Mouse (Mus musculus) kidney, adult 2 months (tissue): ENCODE data around the gene Sod2. TPM values are rescaled to one million over a fixed set of nuclear protein-coding genes. Genes with fewer than 3 reads are reported as not detected.
"Not testable (repeated sequence)": the region's sequence is repeated elsewhere in the genome, so short reads cannot be mapped to it uniquely, and the experiment has no call there.

Experiments used
- DNase-seq: peaks from one replicate; pipeline ENCODE4 v3.0.0; 2021
- H3K27ac ChIP-seq: fragments of 200-500 bp; 2 replicates; pipeline ENCODE4 v1.5.1; 2012; ENCODE audit warnings: low read depth, low read length, control low read depth, inconsistent platforms; ENCODE audit not compliant: insufficient read depth
- H3K27me3 ChIP-seq: fragments of 200-500 bp; replicated peaks from 2 replicates; pipeline ENCODE4 v1.6.1; 2012; ENCODE audit warnings: mild to moderate bottlenecking, moderate library complexity, low read length, inconsistent platforms; ENCODE audit not compliant: control insufficient read depth, insufficient read depth
- H3K36me3 ChIP-seq: fragments of 200-500 bp; 2 replicates; pipeline ENCODE4 v1.6.1; 2012; ENCODE audit warnings: mild to moderate bottlenecking, moderate library complexity, low read length, inconsistent platforms; ENCODE audit not compliant: control insufficient read depth, insufficient read depth
- H3K4me1 ChIP-seq: fragments of 200-500 bp; 2 replicates; pipeline ENCODE4 v1.6.1; 2011; ENCODE audit warnings: low read length; ENCODE audit not compliant: control insufficient read depth, insufficient read depth
- H3K4me3 ChIP-seq: fragments of 200-500 bp; 2 replicates; pipeline ENCODE4 v1.5.1; 2011; ENCODE audit warnings: mild to moderate bottlenecking, low read depth, low read length, control low read depth; ENCODE audit not compliant: insufficient read depth
- CTCF ChIP-seq: fragments of 200-500 bp; conservative IDR thresholded peaks from 2 replicates; pipeline ENCODE4 v1.5.1; 2011; ENCODE audit warnings: low read depth, mild to moderate bottlenecking, control low read depth, low read length, moderate library complexity, mixed read lengths; ENCODE audit not compliant: insufficient read depth, insufficient read length
- POLR2A ChIP-seq: fragments of 200-500 bp; IDR thresholded peaks from one replicate; pipeline ENCODE4 v1.6.1; 2011; ENCODE audit warnings: low read depth, low read length, control low read depth
- WGBS: fragments of 180-500 bp; shearing (Covaris S2); methylation state at CpG from one replicate; pipeline ENCODE4 v1.1.7; 2018; 5-methylcytosine and 5-hydroxymethylcytosine counted together
- polyA plus RNA-seq: library from polyadenylated mRNA; depleted of rRNA; stranded (reverse); fragments of >200 nt; gene quantifications from 2 replicates; pipeline ENCODE4 v1.2.3, GENCODE M21; 2012

Gene Sod2
- polyA plus RNA-seq, 1 experiment, result 731 TPM

DNA sequence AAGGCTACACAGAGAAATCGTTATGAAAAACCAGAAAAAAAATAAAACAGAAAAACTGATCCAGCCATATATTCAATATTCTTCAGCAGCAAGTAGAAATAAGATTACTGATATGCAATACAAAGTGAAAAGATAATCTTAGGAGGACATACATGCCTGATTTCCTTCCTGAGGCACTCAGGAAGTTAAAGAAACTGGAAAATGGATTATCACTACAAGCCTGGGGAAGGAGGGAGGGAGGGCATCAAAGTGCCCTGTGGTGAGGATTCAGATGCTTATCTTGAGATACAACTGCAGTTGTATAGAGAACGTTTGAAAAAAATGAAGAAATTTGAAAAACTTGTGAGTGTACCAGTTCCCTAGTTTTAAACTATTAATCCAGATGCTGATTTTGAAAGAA is 22.7 kb upstream of the Sod2 start:
- TF ChIP-seq POLR2A (no peak), CTCF (no peak)
- H3K36me3 ChIP-seq, result peaks cover 15% of the 10 kb centered on the region
- 56% methylated on average over 2 of the region's 2 CpGs for WGBS
- no peaks in the 10 kb centered on the region; the same call in 1 of the 2 replicates for H3K27me3 ChIP-seq
- H3K4me3 ChIP-seq, result no peak overlapping the region
- no peak overlapping the region for H3K27ac ChIP-seq
- peaks cover 7% of the 10 kb centered on the region; the same call in 1 of the 2 replicates for H3K4me1 ChIP-seq
- no peak for DNase-seq

DNA sequence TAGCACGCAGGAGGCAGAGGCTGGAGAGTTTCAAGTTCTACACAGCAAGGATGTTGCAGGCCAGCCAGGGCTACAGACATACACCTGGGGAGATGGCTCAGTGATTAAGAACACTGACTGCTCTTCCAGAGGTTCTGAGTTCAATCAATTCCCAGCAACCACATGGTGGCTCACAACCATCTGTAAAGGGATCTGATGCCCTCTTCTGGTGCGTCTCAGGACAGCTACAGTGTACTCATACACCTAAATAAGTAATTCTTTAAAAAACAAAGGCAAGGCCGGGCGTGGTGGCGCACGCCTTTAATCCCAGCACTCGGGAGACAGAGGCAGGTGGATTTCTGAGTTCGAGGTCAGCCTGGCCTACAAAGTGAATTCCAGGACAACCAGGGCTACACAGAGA is 18.6 kb upstream of the Sod2 start:
- not testable (repeated sequence) for H3K4me3 ChIP-seq, H3K36me3 ChIP-seq, H3K27ac ChIP-seq, H3K27me3 ChIP-seq, H3K4me1 ChIP-seq
- peak; percentile 38 for TF ChIP-seq CTCF
- 85% methylated on average over 8 of the region's 8 CpGs for WGBS
- DNase-seq, result peak; percentile 61

DNA sequence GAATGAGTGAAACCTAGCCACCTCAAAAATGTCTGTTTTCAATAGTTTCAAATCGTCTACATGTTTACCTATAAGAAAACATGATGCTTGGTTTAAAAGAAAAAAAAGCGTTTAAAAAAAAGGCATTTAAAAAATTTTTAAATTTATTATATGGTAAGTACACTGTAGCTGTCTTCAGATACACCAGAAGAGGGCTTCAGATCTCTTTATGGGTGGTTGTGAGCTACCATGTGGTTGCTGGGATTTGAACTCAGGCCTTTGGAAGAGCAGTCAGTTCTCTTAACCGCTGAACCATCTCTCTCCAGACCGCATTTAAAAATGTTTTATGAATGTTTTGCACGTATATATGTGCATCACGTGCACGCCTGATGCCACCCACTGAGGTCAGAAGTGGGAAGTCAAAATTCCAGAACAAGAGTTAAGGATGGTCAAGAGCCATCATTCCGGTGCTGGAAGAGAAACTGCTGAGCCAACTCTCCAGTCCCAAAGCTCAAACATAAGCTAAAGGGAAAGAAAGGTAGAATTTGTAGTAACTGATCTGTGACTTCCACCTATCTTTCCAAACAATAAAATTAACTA is 16.0 kb upstream of the Sod2 start:
- Histone ChIP-seq H3K4me1 (peaks cover 7% of the 10 kb centered on the region; the same call in 1 of the 2 replicates), H3K27me3 (no peaks in the 10 kb centered on the region), H3K36me3 (no peaks in the 10 kb centered on the region), H3K4me3 (peak overlapping the region; percentile 78), H3K27ac (peak overlapping the region; percentile 32)
- TF ChIP-seq POLR2A (no peak), CTCF (no peak)
- WGBS, result 23% methylated on average over 8 of the region's 8 CpGs
- no peak for DNase-seq

DNA sequence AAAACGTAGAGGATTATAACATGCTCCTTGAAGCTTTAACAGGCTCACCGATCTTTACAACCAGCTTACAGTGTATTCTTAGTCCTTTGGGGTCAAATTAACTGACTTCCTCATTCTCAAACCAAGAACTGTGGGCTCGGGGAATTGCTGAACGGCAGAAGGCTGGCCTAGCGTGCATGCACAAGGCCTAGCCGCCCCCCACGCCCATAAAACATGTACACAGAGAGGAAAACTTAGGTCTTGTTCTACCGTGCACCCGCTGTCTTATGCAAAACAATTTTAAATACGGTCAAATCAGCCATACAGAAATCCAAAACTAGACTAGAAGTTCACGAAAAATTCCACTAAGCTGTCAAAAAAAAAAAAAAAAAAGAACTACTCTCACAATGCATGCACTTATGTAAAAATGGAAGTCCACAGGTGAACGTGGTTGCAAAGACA is 15.4 kb upstream of the Sod2 start:
- WGBS, result 1% methylated on average over 12 of the region's 12 CpGs
- no peak for TF ChIP-seq POLR2A
- TF ChIP-seq CTCF, result no peak
- H3K27ac ChIP-seq, result peak overlapping the region; percentile 97
- H3K4me1 ChIP-seq, result peaks cover 8% of the 10 kb centered on the region; the same call in 1 of the 2 replicates
- no peaks in the 10 kb centered on the region for H3K27me3 ChIP-seq
- H3K36me3 ChIP-seq, result no peaks in the 10 kb centered on the region
- DNase-seq, result no peak
- peak overlapping the region; percentile 78 for H3K4me3 ChIP-seq

DNA sequence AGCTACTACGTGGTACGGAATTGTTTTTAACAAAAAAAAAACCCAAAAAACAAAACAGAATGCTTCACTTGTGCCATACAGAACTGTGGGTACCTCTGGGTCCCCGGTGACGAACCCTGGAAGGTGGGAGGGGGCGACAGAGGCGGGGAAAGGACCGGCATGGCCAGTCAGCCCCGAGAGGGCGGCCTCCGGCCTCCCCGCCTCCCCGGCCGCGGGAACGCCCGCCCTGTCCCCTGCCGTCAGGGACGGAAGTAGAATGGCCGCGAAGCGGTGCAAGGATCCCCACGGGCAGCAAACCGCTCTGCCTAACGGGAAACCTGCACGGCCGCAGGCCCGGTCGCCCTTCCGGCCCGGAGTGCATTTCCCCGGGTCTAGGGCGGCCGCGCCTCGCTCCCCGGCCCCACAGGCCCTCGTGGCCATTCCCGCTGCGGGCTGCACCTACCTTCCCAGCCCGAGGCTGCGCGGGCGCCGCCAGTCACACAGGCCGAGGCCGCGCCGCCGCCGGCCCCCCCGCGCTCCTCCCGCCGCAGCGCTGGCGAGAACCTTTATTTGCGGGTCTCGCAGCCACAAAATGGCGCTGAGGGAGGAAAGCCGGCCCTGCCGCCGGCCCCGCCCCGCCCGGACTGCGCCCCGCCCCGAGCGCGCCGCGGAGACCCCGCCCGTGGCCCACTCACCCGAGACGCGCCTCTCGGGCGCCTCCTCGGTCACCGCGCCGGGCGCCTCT is 14.8 kb upstream of the Sod2 start:
- H3K36me3 ChIP-seq, result no peaks in the 10 kb centered on the region
- peak overlapping the region; percentile 97 for H3K27ac ChIP-seq
- H3K4me1 ChIP-seq, result peaks cover 8% of the 10 kb centered on the region; the same call in 1 of the 2 replicates
- peak overlapping the region; percentile 78 for H3K4me3 ChIP-seq
- no peaks in the 10 kb centered on the region for H3K27me3 ChIP-seq
- DNase-seq, result peak; percentile 95
- TF ChIP-seq POLR2A (no peak), CTCF (no peak)
- under 1% methylated on average over 77 of the region's 84 CpGs for WGBS

DNA sequence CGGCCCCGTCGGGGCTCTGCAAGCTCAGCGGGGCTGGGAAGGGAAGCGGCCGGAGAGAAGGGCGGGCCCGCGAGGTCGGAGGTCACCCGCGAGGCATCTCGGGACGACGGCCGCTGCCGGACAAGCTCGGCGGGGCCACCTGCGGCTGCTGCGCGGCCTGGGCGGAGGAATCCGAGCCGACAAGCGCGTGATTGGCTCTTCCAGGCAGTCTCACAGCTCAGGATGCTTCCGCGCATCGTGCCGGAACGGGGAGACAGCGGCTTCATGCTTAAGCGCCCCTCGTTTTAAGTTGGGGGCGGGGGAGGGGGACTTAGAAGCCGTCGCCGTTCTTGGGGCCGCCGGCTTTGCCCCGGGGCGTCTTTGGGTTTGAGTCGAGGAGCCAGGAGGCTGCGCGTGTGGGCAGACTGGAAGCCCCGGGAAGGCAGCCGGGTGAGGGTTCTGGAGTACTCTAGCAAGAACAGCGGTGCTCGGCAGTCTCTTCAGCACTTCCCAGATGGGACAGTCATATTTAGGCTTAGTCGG is 14.1 kb upstream of the Sod2 start:
- WGBS, result under 1% methylated on average over 51 of the region's 51 CpGs
- TF ChIP-seq CTCF (no peak), POLR2A (peak; percentile 70)

DNA sequence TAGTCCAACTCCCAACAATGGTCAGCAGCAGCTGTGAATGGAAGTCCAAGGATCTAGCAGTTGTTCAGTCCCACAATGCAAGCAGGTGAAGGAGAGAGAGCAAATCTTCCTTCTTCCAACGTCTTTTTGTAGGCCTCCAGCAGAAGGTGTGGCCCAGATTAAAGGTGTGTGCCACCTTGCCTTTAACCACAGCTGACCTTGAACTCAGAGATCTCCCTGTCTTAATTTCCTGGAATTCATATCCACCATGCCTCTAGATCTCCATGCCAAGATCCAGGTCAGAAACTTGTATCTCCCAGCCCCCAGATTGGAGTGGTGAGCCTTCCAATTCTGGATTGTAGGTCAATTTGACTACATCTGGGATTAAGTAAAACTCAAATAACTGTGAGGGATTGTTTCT is 12.6 kb upstream of the Sod2 start, which contains the start of gene Wtap:
Gene Wtap, minus strand, starts transcription at position 101 of the 400 bp plus-strand sequence.
- TF ChIP-seq POLR2A (no peak), CTCF (no peak)
- WGBS, result 59% methylated on average over 1 of the region's 1 CpGs
- DNase-seq, result no peak
- Histone ChIP-seq H3K4me3 (no peak within 1 kb of the TSS; the same call in 1 of the 2 replicates), H3K27me3 (no peaks in the 10 kb centered on the region), H3K4me1 (peaks cover 6% of the 10 kb centered on the region; the same call in 1 of the 2 replicates), H3K27ac (no peak within 1 kb of the TSS), H3K36me3 (no peaks in the 10 kb centered on the region)

More for the DNA sequence above, 14.1 kb upstream of the Sod2 start:
- peak; percentile 98 for DNase-seq
- Histone ChIP-seq H3K4me3 (peak overlapping the region; percentile 78), H3K36me3 (no peaks in the 10 kb centered on the region), H3K27ac (peak overlapping the region; percentile 82), H3K27me3 (no peaks in the 10 kb centered on the region), H3K4me1 (peaks cover 6% of the 10 kb centered on the region; the same call in 1 of the 2 replicates)
